Mouse (Mus musculus): Measurements from ENCODE around the gene 1700007K13Rik. TPM values are rescaled to one million over a fixed set of nuclear protein-coding genes. Genes with fewer than 3 reads are reported as not detected.

Gene 1700007K13Rik
- polyA plus RNA-seq, 1 experiment from 2014 or later, result not detected

- ATAC-seq (ENCODE audit: insufficient read depth), result no peak
- Histone ChIP-seq H3K27me3 (no peaks in the 10 kb centered on the region), H3K9ac (no peak overlapping the region), H3K36me3 (replicated peaks) (no peaks in the 10 kb centered on the region), H3K4me3 (replicated peaks) (no peak overlapping the region), H3K27ac (replicated peaks) (no peak overlapping the region), H3K4me2 (no peak overlapping the region), H3K9me3 (replicated peaks) (no peaks in the 10 kb centered on the region), H3K4me1 (replicated peaks) (peaks cover 10% of the 10 kb centered on the region; the same call in 1 of the 2 replicates)
- WGBS (ENCODE audit: insufficient replicate concordance), result 57% methylated on average over 5 of the region's 5 CpGs
Measured at GRCm38 (mm10) chr2:28414116-28414756, 51.9 kb downstream of the 1700007K13Rik start.

GRCm38 (mm10) chr2:28412936-28413335 is 53.2 kb downstream of the 1700007K13Rik start:
- H3K9me3 ChIP-seq (replicated peaks), result no peaks in the 10 kb centered on the region
- no peaks in the 10 kb centered on the region for H3K27me3 ChIP-seq
- ATAC-seq (ENCODE audit: insufficient read depth), result no peak
- H3K4me2 ChIP-seq, result no peak overlapping the region
- no peak overlapping the region for H3K4me3 ChIP-seq (replicated peaks)
- H3K36me3 ChIP-seq (replicated peaks), result no peaks in the 10 kb centered on the region
- WGBS (ENCODE audit: insufficient replicate concordance), result 47% methylated on average over 6 of the region's 6 CpGs
- peaks cover 10% of the 10 kb centered on the region; the same call in 1 of the 2 replicates for H3K4me1 ChIP-seq (replicated peaks)
- no peak overlapping the region for H3K9ac ChIP-seq
- no peak overlapping the region for H3K27ac ChIP-seq (replicated peaks)

Other genes starting within 250 kb of the 1700007K13Rik start
- 0.13 and 0.14 TPM in 2 replicates for gene Ppp1r26, start 19.5 kb downstream of the 1700007K13Rik start, polyA plus RNA-seq (2015; fragmentation: Nextera tagmentation; extraction: Ambion mirVana)
- 23.5 and 23.7 TPM in 2 replicates for gene Mrps2, start 1.7 kb upstream of the 1700007K13Rik start, polyA plus RNA-seq (2015; fragmentation: Nextera tagmentation; extraction: Ambion mirVana)
- 0.50 and 0.60 TPM in 2 replicates for gene Gbgt1, start 30.6 kb upstream of the 1700007K13Rik start, polyA plus RNA-seq (2015; fragmentation: Nextera tagmentation; extraction: Ambion mirVana)
- 0.37 and 0.82 TPM in 2 replicates for gene Gm10134, start 39.8 kb upstream of the 1700007K13Rik start, polyA plus RNA-seq (2015; fragmentation: Nextera tagmentation; extraction: Ambion mirVana)
- gene Ralgds, start 46.8 kb upstream of the 1700007K13Rik start, polyA plus RNA-seq (2015; fragmentation: Nextera tagmentation; extraction: Ambion mirVana), result 1.8 and 2.2 TPM in 2 replicates
- 0.45 and 5.1 TPM in 2 replicates for gene Cel, start 97.1 kb upstream of the 1700007K13Rik start, polyA plus RNA-seq (2015; fragmentation: Nextera tagmentation; extraction: Ambion mirVana)
- gene Gtf3c5, start 117.4 kb upstream of the 1700007K13Rik start, polyA plus RNA-seq (2015; fragmentation: Nextera tagmentation; extraction: Ambion mirVana), result 12.6 and 14.3 TPM in 2 replicates
- gene Gfi1b, start 155.7 kb upstream of the 1700007K13Rik start, polyA plus RNA-seq (2015; fragmentation: Nextera tagmentation; extraction: Ambion mirVana), result 88.2 and 91.9 TPM in 2 replicates
- gene Tsc1, start 174.9 kb upstream of the 1700007K13Rik start, polyA plus RNA-seq (2015; fragmentation: Nextera tagmentation; extraction: Ambion mirVana), result 8.9 and 10.0 TPM in 2 replicates
- 2.5 and 2.9 TPM in 2 replicates for gene Spaca9, start 233.4 kb upstream of the 1700007K13Rik start, polyA plus RNA-seq (2015; fragmentation: Nextera tagmentation; extraction: Ambion mirVana)
- gene Ak8, start 233.8 kb upstream of the 1700007K13Rik start, polyA plus RNA-seq (2015; fragmentation: Nextera tagmentation; extraction: Ambion mirVana), result 0.45 and 0.61 TPM in 2 replicates